Mouse (Mus musculus) ES-E14 (cell line): ENCODE data around the gene Cacna1e.

Experiments used
- CHD2 ChIP-seq: IDR thresholded peaks from 2 replicates; pipeline ENCODE4 v1.6.1; 2014; ENCODE audit warnings: mild to moderate bottlenecking, low read depth, low read length, inconsistent platforms
- HCFC1 ChIP-seq: IDR thresholded peaks from 2 replicates; pipeline ENCODE4 v1.6.1; 2012; ENCODE audit warnings: low read length, inconsistent platforms, borderline replicate concordance; ENCODE audit not compliant: insufficient read depth
- MAFK ChIP-seq: IDR thresholded peaks from 2 replicates; pipeline ENCODE4 v1.6.1; 2014; ENCODE audit warnings: mild to moderate bottlenecking, low read depth, low read length, inconsistent platforms; ENCODE audit not compliant: insufficient read depth
- ZC3H11A ChIP-seq: IDR thresholded peaks from 2 replicates; pipeline ENCODE4 v1.6.1; 2012; ENCODE audit warnings: low read depth, mild to moderate bottlenecking, inconsistent platforms, low read length, borderline replicate concordance

GRCm38 (mm10) chr1:154622666-154623653 is 261.3 kb downstream of the Cacna1e start:
- TF ChIP-seq ZC3H11A, result no peak
- no peak for TF ChIP-seq HCFC1
- TF ChIP-seq CHD2, result no peak
- TF ChIP-seq MAFK, result no peak
